Mouse (Mus musculus) forebrain, postnatal 0 days (tissue): ENCODE measurements at regions not wholly inside any gene's neighbourhood (a gene's known extent, or its start where the extent isn't known, plus 50 kb on each side); places are given as distances from the start of the nearest gene placed in this dataset.

Source experiments
- ATAC-seq: fragments of 200-750 bp; cut with Nextera tagmentation; 2 replicates; pipeline ENCODE4 v1.8.0; 2017; ENCODE audit warnings: mild to moderate bottlenecking, moderate library complexity
- DNase-seq: peaks from one replicate; pipeline ENCODE4 v3.0.0-alpha.2; 2015
- H3K27ac ChIP-seq: fragments of 300-500 bp; sonication (generic); 2 replicates; pipeline ENCODE4 v1.5.1; 2014; ENCODE audit warnings: low read depth, mild to moderate bottlenecking, antibody characterized with exemption, low read length, moderate library complexity, mixed read lengths
- H3K27me3 ChIP-seq: fragments of 300-500 bp; sonication (generic); 2 replicates; pipeline ENCODE4 v1.6.1; 2014; ENCODE audit warnings: mild to moderate bottlenecking, low read length, mixed read lengths; ENCODE audit not compliant: insufficient read depth
- H3K36me3 ChIP-seq: fragments of 300-500 bp; sonication (generic); 2 replicates; pipeline ENCODE4 v1.6.1; 2014; ENCODE audit warnings: mild to moderate bottlenecking, moderate library complexity; ENCODE audit not compliant: insufficient read depth
- H3K4me1 ChIP-seq: fragments of 300-500 bp; sonication (generic); 2 replicates; pipeline ENCODE4 v1.6.1; 2014; ENCODE audit warnings: antibody characterized with exemption; ENCODE audit not compliant: insufficient read depth
- H3K4me2 ChIP-seq: fragments of 300-500 bp; sonication (generic); 2 replicates; pipeline ENCODE4 v1.6.1; 2014; ENCODE audit warnings: low read depth, mild to moderate bottlenecking, moderate library complexity
- H3K4me3 ChIP-seq: fragments of 300-500 bp; sonication (generic); 2 replicates; pipeline ENCODE4 v1.5.1; 2014; ENCODE audit warnings: low read depth, low read length, mixed read lengths
- H3K9ac ChIP-seq: fragments of 300-500 bp; sonication (generic); 2 replicates; pipeline ENCODE4 v1.6.1; 2014; ENCODE audit warnings: mild to moderate bottlenecking
- H3K9me3 ChIP-seq: fragments of 300-500 bp; sonication (generic); 2 replicates; pipeline ENCODE4 v1.6.1; 2016; ENCODE audit warnings: low read length
- CTCF ChIP-seq: sonication (generic); IDR thresholded peaks from 2 replicates; pipeline ENCODE4 v1.5.1; 2016; ENCODE audit warnings: antibody characterized with exemption, control low read depth, low read depth
- WGBS: fragments of 180-500 bp; shearing (Covaris S2); extraction: QIAGEN DNeasy Blood & Tissue Kit; methylation state at CpG from one replicate; pipeline ENCODE4 v1.1.7; 2014; 5-methylcytosine and 5-hydroxymethylcytosine counted together

GRCm38 (mm10) chr3:44912664-44913063 lies 465.5 kb upstream of the Pcdh10 start:
- no peak for ATAC-seq
- no peaks in the 10 kb centered on the region for H3K4me1 ChIP-seq

GRCm38 (mm10) chr3:44914321-44914720 lies 463.9 kb upstream of the Pcdh10 start:
- no peak overlapping the region for H3K4me2 ChIP-seq
- no peak overlapping the region for H3K27ac ChIP-seq
- no peak overlapping the region for H3K4me3 ChIP-seq
- H3K27me3 ChIP-seq = no peaks in the 10 kb centered on the region
- H3K36me3 ChIP-seq = no peaks in the 10 kb centered on the region
- DNase-seq = no peak
- WGBS = 78% methylated on average over 3 of the region's 3 CpGs
- no peaks in the 10 kb centered on the region for H3K9me3 ChIP-seq
- no peak overlapping the region for H3K9ac ChIP-seq
- ATAC-seq = no peak
- H3K4me1 ChIP-seq = no peaks in the 10 kb centered on the region
- no peak for TF ChIP-seq CTCF

More at GRCm38 (mm10) chr3:44912664-44913063, 465.5 kb upstream of the Pcdh10 start:
- Histone ChIP-seq H3K9ac (no peak overlapping the region), H3K9me3 (no peaks in the 10 kb centered on the region), H3K4me3 (no peak overlapping the region), H3K27ac (no peak overlapping the region), H3K4me2 (no peak overlapping the region), H3K36me3 (no peaks in the 10 kb centered on the region), H3K27me3 (no peaks in the 10 kb centered on the region)
- TF ChIP-seq CTCF = peak; percentile 60
- DNase-seq = peak; percentile 15
